Mouse (Mus musculus) thymus, adult 2 months (tissue): ENCODE data around the gene Fras1. TPM values are rescaled to one million over a fixed set of nuclear protein-coding genes. Genes with fewer than 3 reads are reported as not detected.

Experiments used
- DNase-seq: peaks from one replicate; pipeline ENCODE4 v3.0.0; 2021
- H3K27ac ChIP-seq: fragments of 200-500 bp; 2 replicates; pipeline ENCODE4 v1.5.1; 2012; ENCODE audit warnings: low read length, control low read depth; ENCODE audit not compliant: control insufficient read depth, insufficient read depth
- H3K27me3 ChIP-seq: fragments of 200-500 bp; 2 replicates; pipeline ENCODE4 v1.6.1; 2012; ENCODE audit warnings: mild to moderate bottlenecking, low read length, moderate library complexity, mixed read lengths; ENCODE audit not compliant: control insufficient read depth, insufficient read depth
- H3K36me3 ChIP-seq: fragments of 200-500 bp; 2 replicates; pipeline ENCODE4 v1.6.1; 2012; ENCODE audit warnings: mild to moderate bottlenecking, low read length, moderate library complexity; ENCODE audit not compliant: control insufficient read depth, insufficient read depth
- H3K4me1 ChIP-seq: fragments of 200-500 bp; replicated peaks from 2 replicates; pipeline ENCODE4 v1.6.1; 2012; ENCODE audit warnings: low read length; ENCODE audit not compliant: control insufficient read depth, insufficient read depth
- H3K4me3 ChIP-seq: fragments of 200-500 bp; 2 replicates; pipeline ENCODE4 v1.5.1; 2012; ENCODE audit warnings: mild to moderate bottlenecking, low read length, control low read depth, moderate library complexity; ENCODE audit not compliant: control insufficient read depth, insufficient read depth
- CTCF ChIP-seq: fragments of 200-500 bp; IDR thresholded peaks from 2 replicates; pipeline ENCODE4 v1.5.1; 2012; ENCODE audit warnings: mild to moderate bottlenecking, control low read depth, low read length, moderate library complexity, borderline replicate concordance; ENCODE audit not compliant: control insufficient read depth, poor library complexity, insufficient read depth; ENCODE audit errors: extremely low read depth
- POLR2A ChIP-seq: fragments of 200-500 bp; IDR thresholded peaks from 2 replicates; pipeline ENCODE4 v1.6.1; 2012; ENCODE audit warnings: mild to moderate bottlenecking, low read length, control low read depth, moderate library complexity; ENCODE audit not compliant: control insufficient read depth, poor library complexity, insufficient read depth; ENCODE audit errors: extremely low read depth
- WGBS: fragments of 180-500 bp; shearing (Covaris S2); methylation state at CpG from one replicate; pipeline ENCODE4 v1.1.7; 2018; 5-methylcytosine and 5-hydroxymethylcytosine counted together
- polyA plus RNA-seq: library from polyadenylated mRNA; depleted of rRNA; stranded (reverse); fragments of >200 nt; gene quantifications from 2 replicates; pipeline ENCODE4 v1.2.3, GENCODE M21; 2012

Fras1 gene
- polyA plus RNA-seq, 1 experiment: 0.69 TPM

- DNase-seq: no peak
Observed at GRCm38 (mm10) chr5:96545994-96546393, 172.2 kb downstream of the Fras1 start.

GRCm38 (mm10) chr5:96554940-96555679, 181.4 kb downstream of the Fras1 start:
- H3K27me3 ChIP-seq: no peaks in the 10 kb centered on the region
- WGBS: 95% methylated on average over 12 of the region's 12 CpGs
- DNase-seq: no peak

More at GRCm38 (mm10) chr5:96545994-96546393, 172.2 kb downstream of the Fras1 start:
- Histone ChIP-seq H3K27ac (no peak overlapping the region), H3K36me3 (no peaks in the 10 kb centered on the region), H3K4me1 (no peaks in the 10 kb centered on the region), H3K27me3 (no peaks in the 10 kb centered on the region), H3K4me3 (no peak overlapping the region)
- TF ChIP-seq POLR2A (no peak), CTCF (no peak)
- WGBS: 91% methylated on average over 5 of the region's 5 CpGs

GRCm38 (mm10) chr5:96558049-96558804, 184.5 kb downstream of the Fras1 start:
- WGBS: 74% methylated on average over 8 of the region's 8 CpGs
- no peaks in the 10 kb centered on the region for H3K27me3 ChIP-seq
- no peak overlapping the region for H3K4me3 ChIP-seq
- no peak for TF ChIP-seq POLR2A
- TF ChIP-seq CTCF: no peak
- no peak for DNase-seq
- no peaks in the 10 kb centered on the region for H3K4me1 ChIP-seq
- H3K27ac ChIP-seq: no peak overlapping the region
- no peaks in the 10 kb centered on the region for H3K36me3 ChIP-seq

More at GRCm38 (mm10) chr5:96554940-96555679, 181.4 kb downstream of the Fras1 start:
- Histone ChIP-seq H3K27ac (no peak overlapping the region), H3K4me1 (no peaks in the 10 kb centered on the region), H3K4me3 (no peak overlapping the region), H3K36me3 (no peaks in the 10 kb centered on the region)
- TF ChIP-seq CTCF (no peak), POLR2A (no peak)

DNA sequence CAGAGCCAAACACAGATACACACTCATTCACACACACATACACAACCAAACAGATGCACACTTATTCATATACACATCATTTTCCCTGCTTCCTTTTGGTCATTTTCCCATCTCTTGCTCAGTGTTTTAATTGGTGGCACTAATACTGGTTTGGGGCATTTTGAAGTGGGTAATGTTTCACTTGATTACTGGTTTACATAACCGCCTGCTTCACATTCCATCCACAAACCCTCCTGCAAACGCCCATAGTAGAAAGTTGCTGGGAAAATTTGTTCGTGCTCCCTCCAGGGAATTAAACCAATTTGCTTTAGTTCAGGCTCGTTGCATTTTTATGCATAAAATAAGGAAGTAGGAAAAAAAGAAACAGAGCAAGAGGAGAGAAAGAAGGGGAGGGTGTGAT, 200.8 kb downstream of the Fras1 start:
- Histone ChIP-seq H3K27ac (no peak overlapping the region), H3K27me3 (no peaks in the 10 kb centered on the region), H3K4me3 (no peak overlapping the region), H3K36me3 (no peaks in the 10 kb centered on the region), H3K4me1 (no peaks in the 10 kb centered on the region)
- no peak for TF ChIP-seq POLR2A
- no peak for TF ChIP-seq CTCF
- no peak for DNase-seq
- WGBS: 72% methylated on average over 4 of the region's 4 CpGs

DNA sequence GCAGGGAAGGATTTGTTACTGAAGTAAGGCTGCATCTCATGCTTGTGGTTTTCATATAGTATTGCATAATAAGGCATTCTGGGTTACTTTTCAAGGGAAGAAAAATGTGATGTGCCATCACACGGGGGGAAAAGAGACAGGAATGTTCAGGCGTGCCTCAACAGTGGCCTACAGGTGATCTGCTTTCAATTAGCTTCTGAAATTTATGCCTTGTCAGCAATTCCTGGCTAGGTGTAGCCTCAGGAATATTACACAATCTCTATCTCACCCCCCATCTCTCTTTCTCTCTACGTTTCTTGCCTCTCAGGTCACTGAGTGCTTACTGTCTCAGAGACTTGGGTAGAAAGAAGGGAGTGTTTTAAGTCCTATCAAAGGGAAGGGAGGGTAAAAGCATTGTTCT, 204.9 kb downstream of the Fras1 start:
- H3K4me1 ChIP-seq: no peaks in the 10 kb centered on the region
- 73% methylated on average over 3 of the region's 3 CpGs for WGBS
- no peak overlapping the region for H3K4me3 ChIP-seq
- no peak overlapping the region for H3K27ac ChIP-seq
- no peak for TF ChIP-seq POLR2A
- no peak for TF ChIP-seq CTCF
- no peaks in the 10 kb centered on the region for H3K27me3 ChIP-seq
- DNase-seq: no peak
- H3K36me3 ChIP-seq: no peaks in the 10 kb centered on the region

GRCm38 (mm10) chr5:96579938-96580337, 206.2 kb downstream of the Fras1 start:
- no peaks in the 10 kb centered on the region for H3K27me3 ChIP-seq
- no peak overlapping the region for H3K4me3 ChIP-seq
- WGBS: 88% methylated on average over 5 of the region's 5 CpGs
- TF ChIP-seq CTCF (no peak), POLR2A (no peak)
- no peaks in the 10 kb centered on the region for H3K36me3 ChIP-seq
- H3K4me1 ChIP-seq: no peaks in the 10 kb centered on the region
- DNase-seq: no peak
- H3K27ac ChIP-seq: no peak overlapping the region

- 90% methylated on average over 5 of the region's 5 CpGs for WGBS
- no peaks in the 10 kb centered on the region for H3K27me3 ChIP-seq
- no peaks in the 10 kb centered on the region for H3K36me3 ChIP-seq
- H3K4me3 ChIP-seq: no peak overlapping the region
- no peak for DNase-seq
- H3K4me1 ChIP-seq: no peaks in the 10 kb centered on the region
- H3K27ac ChIP-seq: no peak overlapping the region
- TF ChIP-seq CTCF: no peak
- TF ChIP-seq POLR2A: no peak
Observed at GRCm38 (mm10) chr5:96584730-96585129, 211.0 kb downstream of the Fras1 start.
